Mouse (Mus musculus) ovary, postnatal 14 days (tissue): ENCODE data around the gene Tulp3.
"Not testable (repeated sequence)": the region's sequence is repeated elsewhere in the genome, so short reads cannot be mapped to it uniquely, and the experiment has no call there.

Source experiments
- DNase-seq: peaks from one replicate; pipeline ENCODE4 v3.0.0; 2022; ENCODE audit warnings: low spot score

Tulp3 gene

GRCm38 (mm10) chr6:128355726-128356416, at the start of gene Tulp3:
TSS of gene Tulp3 (minus strand) at chr6:128355851.
- DNase-seq: peak; percentile 95

GRCm38 (mm10) chr6:128404708-128405107, 49.1 kb upstream of the Tulp3 start:
- DNase-seq: no peak

- peak; percentile 57 for DNase-seq
These were observed 44.0 kb upstream of the Tulp3 start for GRCm38 (mm10) chr6:128399421-128400185.

DNA sequence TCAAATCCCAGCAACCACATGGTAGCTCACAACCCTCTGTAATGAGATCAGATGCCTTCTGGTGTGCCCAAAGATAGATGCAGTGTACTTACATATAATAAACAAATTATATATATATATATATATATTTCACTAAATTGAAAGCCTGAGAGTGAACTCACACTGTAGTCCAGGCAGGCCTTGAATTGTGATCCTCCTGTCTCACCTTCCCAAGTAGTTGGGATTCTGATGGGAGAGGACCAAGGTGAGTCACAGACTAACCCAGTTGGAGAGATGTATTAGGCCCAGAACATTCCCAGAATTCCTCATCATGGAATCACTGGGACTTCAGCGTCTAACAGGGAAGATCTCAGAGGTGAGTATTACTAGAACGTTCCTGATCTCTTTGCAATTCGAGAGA, 43.3 kb upstream of the Tulp3 start, which contains the start of gene Nrip2:
Gene Nrip2 (plus strand): TSS at position 301 of the 400 bp plus-strand sequence.
- no peak for DNase-seq

GRCm38 (mm10) chr6:128397574-128398261, 42.1 kb upstream of the Tulp3 start:
- DNase-seq: no peak

GRCm38 (mm10) chr6:128390683-128391082, 35.0 kb upstream of the Tulp3 start:
- no peak for DNase-seq

DNA sequence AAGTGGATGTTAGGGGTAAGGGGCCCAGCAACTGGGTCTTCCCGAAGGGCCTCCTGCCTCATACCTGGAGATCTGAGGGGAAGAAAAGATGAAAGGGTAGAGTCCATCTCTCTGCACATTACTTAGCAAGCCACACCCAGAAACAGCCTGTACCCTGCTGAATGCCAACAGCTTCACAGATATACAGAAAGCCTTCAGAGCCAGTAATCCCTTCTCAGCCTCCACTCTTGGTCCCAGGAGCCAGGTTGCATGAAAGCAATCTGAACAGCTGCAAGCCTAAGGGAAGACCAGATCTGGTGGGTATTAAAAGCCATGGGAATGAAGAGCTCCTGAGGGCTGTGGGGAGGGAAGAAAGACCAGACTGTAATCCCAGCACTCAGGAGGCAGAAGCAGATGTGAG, 33.5 kb upstream of the Tulp3 start:
- DNase-seq: no peak

DNA sequence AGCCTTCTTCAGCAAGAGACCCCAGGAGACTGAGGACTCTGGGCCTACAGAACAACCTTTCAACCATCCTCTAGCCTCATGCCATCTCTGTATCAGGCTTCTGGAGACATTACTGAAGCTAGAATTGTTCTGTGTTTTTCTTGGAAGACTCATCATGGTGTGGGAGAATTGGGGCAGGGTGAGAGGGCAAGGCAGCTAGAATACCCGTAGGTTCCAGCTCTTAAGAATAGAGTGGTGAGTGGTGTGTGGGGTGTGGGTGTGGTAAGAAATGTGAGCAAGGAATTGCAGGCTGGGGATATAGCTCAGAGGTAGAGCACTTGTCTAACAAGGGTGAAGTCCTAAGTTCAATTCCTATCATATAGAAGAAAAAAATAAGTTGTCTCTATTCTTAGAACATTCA, 29.4 kb upstream of the Tulp3 start:
- no peak for DNase-seq

GRCm38 (mm10) chr6:128383752-128384151, 28.1 kb upstream of the Tulp3 start:
- DNase-seq: no peak

DNA sequence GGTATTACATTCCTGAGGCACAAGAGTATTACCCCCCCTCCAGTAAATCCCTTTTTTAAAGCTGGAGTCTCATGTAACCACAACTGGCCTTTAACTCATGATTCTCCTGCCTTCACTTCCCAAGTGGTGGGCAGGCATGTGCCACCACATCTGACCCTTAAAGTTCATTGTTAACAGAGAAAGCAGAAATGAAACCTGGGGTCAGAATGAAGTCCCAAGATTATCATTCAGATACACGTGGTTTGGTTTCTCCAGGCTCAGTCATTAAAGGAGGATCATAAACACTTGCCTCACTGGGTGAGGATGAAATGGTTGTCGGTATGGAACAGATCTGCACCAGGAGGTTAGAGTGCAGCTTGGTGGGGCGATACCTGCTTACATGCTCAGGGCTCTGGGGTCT, 25.6 kb upstream of the Tulp3 start:
- DNase-seq: no peak

GRCm38 (mm10) chr6:128380594-128381167, 25.0 kb upstream of the Tulp3 start:
- not testable (repeated sequence) for DNase-seq

DNA sequence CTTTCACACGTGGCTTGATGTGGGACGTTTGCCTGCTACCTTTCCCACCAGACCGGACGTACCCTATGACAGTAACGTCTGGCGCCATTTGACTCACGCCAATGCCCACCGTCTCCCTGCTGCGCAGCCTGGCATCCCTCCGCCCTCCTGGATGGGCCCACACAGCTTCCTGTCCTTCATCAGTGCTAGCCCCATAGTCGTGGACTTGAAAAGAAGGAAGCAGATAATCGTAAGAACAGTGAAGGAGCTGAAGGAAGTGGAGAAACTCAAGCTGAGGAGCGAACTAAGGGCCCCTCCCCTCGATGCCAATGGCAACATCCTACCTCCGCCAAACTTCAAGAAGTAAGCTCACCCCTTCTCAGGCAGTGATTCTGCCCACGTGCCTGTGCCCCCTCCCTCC, 24.0 kb upstream of the Tulp3 start:
- no peak for DNase-seq

DNA sequence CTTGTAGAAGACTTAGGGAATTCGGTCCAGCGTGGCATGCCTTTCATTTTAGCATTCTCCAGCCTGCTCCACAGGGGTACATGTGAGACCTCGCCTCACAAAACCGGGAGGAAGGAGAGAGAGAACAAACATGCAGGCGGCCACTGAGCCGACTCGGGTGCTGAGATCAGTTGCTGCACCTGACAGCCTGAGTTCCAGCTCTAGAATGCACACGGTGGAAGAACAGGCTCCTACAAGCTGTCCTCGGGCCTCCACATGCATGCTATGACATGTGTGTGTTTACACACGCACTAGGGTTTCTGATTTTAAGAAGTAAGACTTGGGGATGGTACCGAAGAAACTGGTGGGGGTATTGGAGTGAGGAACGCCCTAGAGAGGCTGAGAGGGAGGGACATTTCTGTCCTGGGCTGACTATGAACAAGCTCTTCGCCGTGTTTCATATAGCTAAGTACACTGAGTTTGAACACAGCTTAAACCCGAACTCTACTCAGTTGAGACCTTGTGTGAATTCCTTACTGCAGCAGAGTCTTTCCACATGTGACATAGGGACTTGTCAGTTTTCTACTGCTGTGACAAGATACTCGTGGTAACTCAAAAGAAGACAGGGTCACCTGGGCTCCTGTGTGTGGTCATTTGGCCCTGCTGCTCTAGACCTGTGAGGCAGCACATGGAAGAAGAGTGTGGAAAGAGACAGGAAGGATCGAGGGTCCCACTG, 20.9 kb upstream of the Tulp3 start:
- no peak for DNase-seq

DNA sequence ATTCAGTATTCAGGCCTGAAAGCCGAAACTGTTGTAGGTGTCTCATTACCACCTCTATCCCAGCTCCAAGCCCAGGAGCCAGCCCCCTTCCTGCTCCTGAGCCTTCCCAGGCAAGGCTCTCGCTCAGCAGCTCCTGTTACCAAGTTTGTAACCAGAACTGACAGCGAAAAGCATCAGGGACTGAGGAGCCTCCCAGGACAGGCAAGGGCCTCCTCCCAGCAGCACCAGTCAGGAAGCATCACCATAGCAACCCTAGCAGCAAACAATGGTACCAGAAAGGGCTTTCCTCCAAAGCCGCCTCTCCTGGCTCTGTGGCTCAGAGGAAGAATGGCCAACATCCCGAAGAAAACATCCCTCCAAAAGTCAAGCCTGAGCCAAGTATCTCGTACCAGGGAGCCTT, 19.5 kb upstream of the Tulp3 start, which contains the start of the genes Tex52 and Gm44596:
Gene Tex52 (plus strand): TSS at position 265 of the 400 bp plus-strand sequence.
Gene Gm44596 (plus strand): TSS at position 312 of the 400 bp plus-strand sequence.
- DNase-seq: no peak

DNA sequence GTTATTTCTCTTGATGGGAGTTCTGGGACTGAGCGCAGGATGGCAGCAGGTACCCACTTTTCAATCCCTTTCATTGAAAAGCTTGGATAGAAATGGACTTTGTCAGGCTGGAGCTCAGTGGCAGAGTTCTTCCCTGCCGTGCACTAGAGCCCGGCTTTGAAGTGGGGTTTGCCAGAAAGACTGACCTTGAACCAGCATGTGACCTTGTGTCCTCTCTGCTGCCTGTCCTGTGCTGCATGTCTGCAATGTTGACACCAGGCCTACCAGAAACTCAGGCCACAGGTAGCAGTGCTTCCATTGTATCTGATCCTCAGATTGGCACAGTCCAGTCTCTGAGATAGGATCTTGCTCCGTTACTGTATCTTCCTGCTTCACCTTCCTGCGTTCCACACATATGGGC, 14.4 kb upstream of the Tulp3 start:
- no peak for DNase-seq

GRCm38 (mm10) chr6:128366466-128366865, 10.8 kb upstream of the Tulp3 start:
- no peak for DNase-seq

GRCm38 (mm10) chr6:128364721-128365120, 9.1 kb upstream of the Tulp3 start:
- DNase-seq: no peak

GRCm38 (mm10) chr6:128363007-128363825, 7.6 kb upstream of the Tulp3 start:
- no peak for DNase-seq

DNA sequence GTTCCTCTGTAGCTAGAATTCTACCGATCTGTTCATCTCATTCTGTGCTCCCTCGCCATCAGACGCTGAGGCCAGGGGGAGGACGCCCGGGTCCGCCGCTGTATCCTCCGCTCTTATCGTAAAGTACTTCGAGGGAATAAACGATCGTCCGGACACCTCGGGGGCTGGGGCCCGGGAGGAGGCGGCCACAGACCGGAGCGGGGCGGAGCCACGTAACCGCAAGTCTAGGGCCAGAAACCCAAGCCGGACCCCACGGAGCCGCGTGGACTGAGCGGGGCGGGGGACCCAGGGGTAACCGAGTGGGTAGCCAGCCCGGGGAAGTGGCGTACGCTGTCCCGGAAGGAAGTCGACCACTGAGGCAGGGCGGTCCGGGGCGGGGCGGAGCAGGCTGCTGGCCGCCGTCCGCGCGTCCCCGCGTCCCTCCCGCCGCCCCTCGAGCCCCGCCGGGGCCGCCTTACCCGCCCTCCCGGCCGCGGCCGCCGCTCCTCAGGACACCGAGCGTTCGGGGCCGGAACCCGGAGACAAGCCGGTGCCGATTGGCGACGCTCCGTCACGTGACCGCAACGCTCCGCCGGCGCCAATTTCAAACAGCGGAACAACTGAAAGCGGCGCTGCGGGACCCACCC, 6.8 kb upstream of the Tulp3 start, which contains the start of the genes Rhno1 and Foxm1:
Gene Rhno1 (minus strand): TSS at position 531 of the 626 bp plus-strand sequence.
Gene Foxm1 (plus strand): TSS at position 587 of the 626 bp plus-strand sequence.
- DNase-seq: peak; percentile 79

DNA sequence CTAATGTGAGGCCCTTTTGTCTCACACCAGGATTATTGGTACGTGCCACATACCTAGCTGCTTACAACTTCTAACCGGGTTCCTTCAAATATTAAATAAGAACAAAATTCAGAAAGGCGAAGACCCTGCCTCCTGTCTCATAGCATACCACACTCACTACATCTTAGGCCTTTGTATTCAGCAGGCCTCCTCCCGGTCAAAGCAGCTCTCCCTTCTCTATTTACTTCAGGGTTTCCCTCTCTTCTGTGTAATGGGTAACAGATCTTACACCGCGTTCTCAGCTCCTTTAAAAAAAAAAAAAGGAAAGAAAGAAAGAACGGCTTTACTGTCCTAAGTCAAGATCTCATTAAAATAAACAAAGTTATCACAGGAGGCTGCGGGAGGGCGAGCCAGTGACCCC, 6.2 kb upstream of the Tulp3 start:
- DNase-seq: no peak
